Mouse (Mus musculus) forebrain, embryonic 14.5 days (tissue): ENCODE results near the gene Fam167b. TPM values are rescaled to one million over a fixed set of nuclear protein-coding genes. Genes with fewer than 3 reads are reported as not detected.

Experiments used
- ATAC-seq: fragments of 200-750 bp; cut with Nextera tagmentation; 2 replicates; pipeline ENCODE4 v1.8.0; 2017; ENCODE audit warnings: mild to moderate bottlenecking, moderate library complexity
- DNase-seq: peaks from one replicate; pipeline ENCODE4 v3.0.0-alpha.2; 2015; ENCODE audit warnings: low spot score
- H3K27ac ChIP-seq: fragments of 300-500 bp; sonication (generic); 2 replicates; pipeline ENCODE4 v1.5.1; 2014; ENCODE audit warnings: low read depth, mild to moderate bottlenecking, control low read depth, low read length, moderate library complexity
- H3K27me3 ChIP-seq: fragments of 300-500 bp; sonication (generic); replicated peaks from 2 replicates; pipeline ENCODE4 v1.6.1; 2014; ENCODE audit warnings: low read length, control low read depth, mixed read lengths; ENCODE audit not compliant: control insufficient read depth, insufficient read depth
- H3K36me3 ChIP-seq: fragments of 300-500 bp; sonication (generic); 2 replicates; pipeline ENCODE4 v1.6.1; 2014; ENCODE audit warnings: low read length, control low read depth; ENCODE audit not compliant: control insufficient read depth, insufficient read depth
- H3K4me1 ChIP-seq: fragments of 300-500 bp; sonication (generic); 2 replicates; pipeline ENCODE4 v1.6.1; 2014; ENCODE audit warnings: antibody characterized with exemption, low read length, control low read depth; ENCODE audit not compliant: control insufficient read depth, insufficient read depth
- H3K4me2 ChIP-seq: fragments of 300-500 bp; sonication (generic); 2 replicates; pipeline ENCODE4 v1.6.1; 2014; ENCODE audit warnings: mild to moderate bottlenecking, control low read depth, low read length
- H3K4me3 ChIP-seq: fragments of 300-500 bp; sonication (generic); 2 replicates; pipeline ENCODE4 v1.5.1; 2014; ENCODE audit warnings: low read depth, low read length, control low read depth
- H3K9ac ChIP-seq: fragments of 300-500 bp; sonication (generic); 2 replicates; pipeline ENCODE4 v1.6.1; 2014; ENCODE audit warnings: mild to moderate bottlenecking, low read length, control low read depth, moderate library complexity
- H3K9me3 ChIP-seq: fragments of 300-500 bp; sonication (generic); replicated peaks from 2 replicates; pipeline ENCODE4 v1.6.1; 2016; ENCODE audit warnings: low read length, control low read depth, mixed read lengths; ENCODE audit not compliant: control insufficient read depth
- WGBS: fragments of 180-500 bp; shearing (Covaris S2); extraction: QIAGEN DNeasy Blood & Tissue Kit; methylation state at CpG from one replicate; pipeline ENCODE4 v1.1.7; 2014; 5-methylcytosine and 5-hydroxymethylcytosine counted together
- polyA plus RNA-seq: library from polyadenylated mRNA; unstranded; fragments of >200 nt; fragmentation: Nextera tagmentation; extraction: Ambion mirVana; gene quantifications from 2 replicates; pipeline ENCODE4 v1.2.1, GENCODE M21; 2014

Fam167b gene
- polyA plus RNA-seq, 1 experiment from 2014 or later = not detected

DNA sequence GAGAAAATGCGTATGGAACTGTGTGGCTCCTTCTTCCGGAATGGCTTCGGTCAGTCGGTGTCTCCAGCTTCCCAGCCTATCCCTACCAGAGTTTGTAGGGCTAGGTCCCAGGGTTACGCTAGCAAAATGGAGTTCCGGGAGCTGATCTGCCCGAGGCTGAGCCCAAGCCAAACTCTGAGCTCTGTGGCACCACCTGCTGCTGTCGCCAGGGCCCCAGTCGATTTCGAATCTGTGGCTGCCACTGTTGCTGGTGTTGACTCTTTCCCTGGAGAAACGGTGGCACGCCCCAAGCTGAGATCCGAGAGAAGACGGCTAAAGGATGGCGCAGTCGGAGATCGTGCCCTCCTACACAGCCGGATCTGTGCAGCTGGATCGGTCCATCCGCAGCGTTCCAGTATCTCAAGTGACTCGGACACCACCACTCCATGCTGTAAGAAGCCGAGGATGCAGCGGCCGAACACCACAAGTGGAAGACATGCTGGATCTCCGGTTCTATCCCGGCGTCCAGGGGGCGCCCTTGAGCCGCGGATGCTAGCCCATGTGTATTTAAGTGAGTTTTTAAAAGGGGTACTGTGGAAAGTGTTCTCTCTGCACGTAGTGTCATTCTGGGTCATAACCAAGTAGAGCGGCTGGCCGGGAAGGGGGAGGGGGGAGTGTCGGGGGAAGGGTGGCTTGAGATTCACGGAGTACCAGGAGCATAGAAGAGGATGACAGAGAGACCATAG, 6.7 kb upstream of the Fam167b start:
- H3K9ac ChIP-seq = peak overlapping the region; percentile 48
- H3K4me2 ChIP-seq = peak overlapping the region; percentile 49
- ATAC-seq = peak; percentile 44; the same call in 1 of the 2 replicates
- H3K27ac ChIP-seq = no peak overlapping the region
- DNase-seq = peak; percentile 69
- 2% methylated on average over 36 of the region's 36 CpGs for WGBS
- H3K4me3 ChIP-seq = peak overlapping the region; percentile 21
- no peaks in the 10 kb centered on the region for H3K4me1 ChIP-seq
- H3K36me3 ChIP-seq = 0 out of 2 replicates have a peak, but pooled peaks cover under 1% of the 10 kb centered on the region
- H3K27me3 ChIP-seq = no peaks in the 10 kb centered on the region
- no peaks in the 10 kb centered on the region for H3K9me3 ChIP-seq

DNA sequence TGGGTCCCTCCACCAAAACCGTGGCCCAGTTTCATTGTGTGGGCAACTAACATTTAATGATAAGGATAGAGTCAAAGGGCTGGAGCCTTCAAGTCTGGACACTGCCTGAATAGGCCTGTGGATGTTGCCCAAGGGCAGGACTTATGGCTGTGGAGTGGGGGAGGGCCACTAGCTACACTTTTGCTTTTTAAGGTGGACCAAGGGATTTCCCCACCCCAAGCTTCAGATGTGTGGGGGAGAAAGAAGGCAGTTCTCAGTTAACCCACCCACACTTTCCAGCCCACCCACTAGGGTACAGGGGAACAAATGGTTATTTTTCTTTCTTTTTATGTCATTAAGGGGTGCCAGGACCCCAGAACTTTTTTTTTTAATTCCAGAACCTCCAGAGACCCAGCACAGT, 6.0 kb upstream of the Fam167b start:
- 81% methylated on average over 1 of the region's 1 CpGs for WGBS
- Histone ChIP-seq H3K27ac (no peak overlapping the region), H3K9me3 (no peaks in the 10 kb centered on the region), H3K4me2 (peak overlapping the region; percentile 49), H3K27me3 (no peaks in the 10 kb centered on the region), H3K9ac (peak overlapping the region; percentile 48; the same call in 1 of the 2 replicates), H3K4me3 (no peak overlapping the region; the same call in 1 of the 2 replicates), H3K36me3 (no peaks in the 10 kb centered on the region), H3K4me1 (no peaks in the 10 kb centered on the region)
- no peak for ATAC-seq
- DNase-seq = no peak

DNA sequence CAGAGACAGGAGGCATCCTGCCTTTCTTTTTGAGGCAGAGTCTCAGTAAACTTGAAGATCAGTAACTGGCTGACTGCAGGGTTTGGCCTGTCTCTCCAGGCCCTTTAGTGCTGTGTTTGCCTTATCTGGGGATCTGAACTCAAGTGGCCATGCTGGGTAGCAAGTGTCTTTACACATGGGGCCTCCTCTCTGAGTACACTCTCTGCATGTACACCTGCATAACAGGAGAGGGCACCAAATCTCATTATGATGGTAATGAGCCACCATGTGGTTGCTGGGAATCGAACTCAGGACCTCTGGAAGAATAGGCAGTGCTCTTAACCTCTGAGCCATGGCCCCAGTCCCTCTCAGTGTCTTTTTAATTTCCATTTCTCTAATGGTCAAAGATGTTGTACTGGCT, 3.9 kb upstream of the Fam167b start:
- no peak overlapping the region for H3K27ac ChIP-seq
- no peaks in the 10 kb centered on the region for H3K4me1 ChIP-seq
- no peak overlapping the region for H3K4me3 ChIP-seq
- no peak overlapping the region for H3K4me2 ChIP-seq
- H3K9me3 ChIP-seq = no peaks in the 10 kb centered on the region
- 88% methylated on average over 1 of the region's 1 CpGs for WGBS
- no peak overlapping the region for H3K9ac ChIP-seq
- H3K27me3 ChIP-seq = no peaks in the 10 kb centered on the region
- DNase-seq (no peak), ATAC-seq (no peak)
- H3K36me3 ChIP-seq = no peaks in the 10 kb centered on the region

DNA sequence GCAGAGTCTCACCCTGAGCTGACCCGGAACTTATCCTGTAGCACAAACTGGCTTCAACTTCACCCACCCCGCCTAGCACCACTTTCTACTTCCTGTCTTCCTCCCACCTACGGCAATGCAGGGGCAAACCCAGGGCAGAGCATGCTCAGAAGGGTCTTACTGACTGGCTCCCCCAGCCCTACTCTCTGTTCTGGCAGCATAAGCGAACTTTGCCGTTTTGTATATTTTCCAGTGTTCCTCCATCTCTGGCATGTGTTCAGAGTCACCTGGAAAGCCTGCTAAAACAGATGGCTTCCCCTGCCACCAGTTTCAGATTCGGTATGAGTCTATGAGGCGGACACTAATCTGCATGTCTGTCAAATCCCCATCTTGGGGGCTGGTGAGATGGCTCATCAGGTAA, 2.0 kb upstream of the Fam167b start:
- ATAC-seq (no peak), DNase-seq (peak; percentile 43)
- Histone ChIP-seq H3K27me3 (no peaks in the 10 kb centered on the region), H3K4me1 (no peaks in the 10 kb centered on the region), H3K27ac (no peak overlapping the region), H3K9me3 (no peaks in the 10 kb centered on the region), H3K9ac (no peak overlapping the region), H3K36me3 (no peaks in the 10 kb centered on the region), H3K4me2 (no peak overlapping the region), H3K4me3 (no peak overlapping the region)
- 70% methylated on average over 7 of the region's 7 CpGs for WGBS

DNA sequence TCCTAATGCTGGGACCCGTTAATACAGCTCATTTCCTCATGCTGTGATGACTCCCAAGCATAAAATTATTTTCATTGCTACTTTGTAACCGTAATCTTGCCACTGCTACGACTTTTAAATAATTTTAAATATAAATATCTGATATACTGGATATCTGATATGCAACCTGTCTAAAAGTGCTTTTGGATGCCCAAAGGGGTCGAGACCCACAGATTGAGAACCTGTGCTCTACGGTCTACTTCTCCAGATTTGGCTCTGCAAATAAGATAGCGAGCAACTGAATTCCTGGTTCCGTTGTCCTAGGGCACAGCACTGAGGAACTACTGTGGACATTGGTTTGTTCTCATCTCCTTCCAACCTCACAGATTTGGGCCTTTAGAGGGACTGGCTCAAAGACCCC, 661 bp downstream of the Fam167b start:
- Histone ChIP-seq H3K4me2 (no peak overlapping the region), H3K27me3 (no peaks in the 10 kb centered on the region), H3K4me1 (no peaks in the 10 kb centered on the region), H3K36me3 (no peaks in the 10 kb centered on the region), H3K27ac (no peak overlapping the region), H3K9me3 (no peaks in the 10 kb centered on the region), H3K4me3 (no peak overlapping the region), H3K9ac (no peak overlapping the region)
- whole genome bisulfite sequencing = 86% methylated on average over 7 of the region's 7 CpGs
- DNase-seq = no peak
- ATAC-seq = no peak

DNA sequence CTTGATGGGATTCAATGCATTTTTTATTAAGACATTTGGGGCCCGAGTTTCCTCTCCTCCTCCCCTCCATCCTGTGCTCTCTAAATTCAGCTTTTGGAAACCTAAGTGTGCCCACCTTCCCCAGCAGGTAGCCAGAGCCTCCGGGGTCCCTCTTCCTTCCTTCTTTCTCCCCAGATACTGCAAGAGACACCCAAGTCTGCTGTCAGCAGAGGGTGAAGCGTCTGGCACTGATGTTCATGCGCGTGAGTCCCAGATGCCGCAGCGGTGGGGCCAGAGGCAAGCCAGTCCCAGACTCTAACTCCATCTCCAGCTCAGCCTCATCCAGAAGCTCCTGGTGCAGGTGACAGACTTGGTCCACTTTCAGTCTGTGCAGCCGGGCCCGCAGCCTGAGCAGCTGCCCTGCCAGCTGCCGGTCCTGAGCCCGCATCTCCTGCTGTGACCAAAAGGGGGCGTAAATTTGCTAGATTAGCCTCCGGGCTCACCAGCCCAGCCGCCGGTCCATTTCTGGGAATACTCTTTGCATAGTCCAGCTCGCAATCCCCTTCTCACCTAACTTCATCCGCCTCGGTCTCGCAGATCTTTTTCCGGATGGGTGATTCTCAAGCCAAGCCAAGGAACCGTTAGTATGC, 1.4 kb downstream of the Fam167b start:
- no peak overlapping the region for H3K27ac ChIP-seq
- ATAC-seq (0 out of 2 replicates have a peak, but pooled peaks have one; percentile 55), DNase-seq (peak; percentile 68)
- 30% methylated on average over 21 of the region's 21 CpGs for WGBS
- H3K36me3 ChIP-seq = no peaks in the 10 kb centered on the region
- no peak overlapping the region for H3K4me3 ChIP-seq
- no peaks in the 10 kb centered on the region for H3K4me1 ChIP-seq
- H3K9ac ChIP-seq = peak overlapping the region; percentile 26
- H3K9me3 ChIP-seq = no peaks in the 10 kb centered on the region
- peak overlapping the region; percentile 20; the same call in 1 of the 2 replicates for H3K4me2 ChIP-seq
- H3K27me3 ChIP-seq = no peaks in the 10 kb centered on the region

DNA sequence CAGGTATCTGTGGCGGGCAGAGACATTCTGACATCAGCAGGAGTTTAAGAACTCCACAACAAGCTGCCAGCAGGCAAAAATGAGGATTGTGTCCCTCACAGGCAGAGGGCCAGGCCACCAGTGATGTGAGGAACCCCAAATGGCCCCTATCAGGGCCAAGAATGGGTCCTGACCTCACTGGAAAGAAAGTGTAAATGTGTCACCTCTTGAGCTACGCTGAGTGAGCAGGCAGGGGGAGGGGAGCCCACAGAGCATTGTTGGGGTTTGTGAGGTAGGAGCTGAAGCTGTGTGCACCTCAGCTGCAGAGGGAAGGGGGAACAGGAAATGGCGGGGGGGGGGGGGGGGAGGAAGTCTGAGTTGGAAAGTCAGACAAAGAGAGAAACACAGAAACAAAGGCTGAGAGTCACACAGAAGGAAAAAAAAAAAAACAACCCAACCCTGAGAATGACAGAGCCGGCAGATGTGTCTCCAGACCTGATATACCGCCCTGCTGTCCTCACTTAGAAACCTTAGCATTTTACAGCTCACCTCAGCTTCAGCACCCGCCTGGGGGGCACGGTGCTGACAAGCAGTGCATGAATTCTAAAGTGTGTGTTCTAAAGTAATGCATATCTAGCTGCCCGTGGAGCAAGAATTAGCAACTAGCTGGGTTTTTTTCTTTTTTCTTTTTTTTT, 3.0 kb downstream of the Fam167b start:
- no peaks in the 10 kb centered on the region for H3K36me3 ChIP-seq
- no peak for DNase-seq
- H3K4me2 ChIP-seq = no peak overlapping the region
- no peak overlapping the region for H3K27ac ChIP-seq
- H3K27me3 ChIP-seq = no peaks in the 10 kb centered on the region
- H3K4me1 ChIP-seq = no peaks in the 10 kb centered on the region
- WGBS = 72% methylated on average over 7 of the region's 8 CpGs
- no peak overlapping the region for H3K4me3 ChIP-seq
- no peaks in the 10 kb centered on the region for H3K9me3 ChIP-seq
- no peak overlapping the region for H3K9ac ChIP-seq
- no peak for ATAC-seq

DNA sequence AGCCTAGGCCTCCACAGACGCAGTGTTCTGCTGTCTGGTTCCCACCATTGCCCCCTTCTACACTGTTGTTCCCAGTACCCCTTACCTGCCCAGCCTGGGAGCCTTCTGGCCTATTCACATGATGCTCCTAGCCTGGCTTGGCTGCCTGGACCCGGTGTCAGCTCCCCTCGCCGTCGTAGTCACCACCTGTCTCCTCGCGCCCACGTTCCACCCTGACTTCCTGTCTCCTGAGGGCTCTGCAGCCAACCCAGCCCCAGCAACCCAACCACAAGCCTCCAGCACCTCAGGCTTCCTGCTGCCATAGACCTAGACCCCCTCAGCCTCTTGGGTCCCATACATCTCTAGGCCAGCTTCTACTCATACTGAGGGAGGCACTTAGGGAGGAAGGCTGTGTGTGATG, 4.9 kb downstream of the Fam167b start, which contains the start of gene Lck:
Gene Lck, minus strand, starts transcription at position 212 of the 400 bp plus-strand sequence.
- ATAC-seq (no peak), DNase-seq (no peak)
- no peaks in the 10 kb centered on the region for H3K27me3 ChIP-seq
- no peaks in the 10 kb centered on the region for H3K9me3 ChIP-seq
- no peak within 1 kb of the TSS for H3K4me3 ChIP-seq
- H3K4me1 ChIP-seq = no peaks in the 10 kb centered on the region
- no peaks in the 10 kb centered on the region for H3K36me3 ChIP-seq
- 89% methylated on average over 8 of the region's 8 CpGs for WGBS
- no peak within 1 kb of the TSS for H3K4me2 ChIP-seq
- H3K9ac ChIP-seq = no peak within 1 kb of the TSS
- no peak within 1 kb of the TSS for H3K27ac ChIP-seq

DNA sequence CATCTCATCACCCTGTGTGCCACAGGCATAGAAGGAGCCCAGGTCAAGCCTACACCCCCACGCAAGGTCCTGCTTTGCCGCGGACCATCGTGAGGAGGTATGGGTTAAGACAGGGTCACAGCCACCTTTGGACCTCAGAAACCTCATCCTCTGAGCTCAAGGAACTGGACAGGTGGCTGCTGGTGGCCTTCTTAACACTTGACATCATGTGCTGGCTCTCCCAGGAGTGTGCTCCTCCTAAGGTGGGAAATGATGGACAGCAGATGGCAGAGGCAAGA, 5.3 kb downstream of the Fam167b start:
- Histone ChIP-seq H3K4me3 (no peak overlapping the region), H3K9me3 (no peaks in the 10 kb centered on the region), H3K4me1 (no peaks in the 10 kb centered on the region), H3K9ac (no peak overlapping the region), H3K27ac (no peak overlapping the region), H3K4me2 (no peak overlapping the region), H3K36me3 (no peaks in the 10 kb centered on the region), H3K27me3 (no peaks in the 10 kb centered on the region)
- 96% methylated on average over 4 of the region's 4 CpGs for WGBS
- DNase-seq (no peak), ATAC-seq (no peak)
